Mouse (Mus musculus): ENCODE data around the gene Iyd.

GRCm38 (mm10) chr10:3534445-3534844 lies 5.6 kb upstream of the Iyd start:
- TF ChIP-seq GATA1 (IDR thresholded peaks at IDR 0.05; ENCODE audit: low read length), result no peak
- no peak for TF ChIP-seq TAL1 (IDR thresholded peaks at IDR 0.05; ENCODE audit: low read length)
